Mouse (Mus musculus) naive thymus-derived CD4-positive, alpha-beta T cell, adult 2 months (primary cell): ENCODE data around the gene Epb41l5.

Source experiments
- DNase-seq: peaks from one replicate; pipeline ENCODE4 v3.0.0-alpha.2; 2011; ENCODE audit warnings: low read depth

Gene Epb41l5

GRCm38 (mm10) chr1:119648205-119649111 lies at the start of gene Epb41l5:
Gene Epb41l5 (minus strand): TSS chr1:119649000.
- peak; percentile 52 for DNase-seq

GRCm38 (mm10) chr1:119696860-119697259 lies 48.1 kb upstream of the Epb41l5 start:
- no peak for DNase-seq

- DNase-seq, result no peak
Measured at GRCm38 (mm10) chr1:119685773-119686558, 37.2 kb upstream of the Epb41l5 start.

GRCm38 (mm10) chr1:119681663-119682213 lies 32.9 kb upstream of the Epb41l5 start:
- DNase-seq, result no peak

GRCm38 (mm10) chr1:119674984-119675383 lies 26.2 kb upstream of the Epb41l5 start:
- DNase-seq, result peak; percentile 43

- DNase-seq, result no peak
Measured at GRCm38 (mm10) chr1:119666904-119667303, 18.1 kb upstream of the Epb41l5 start.

- DNase-seq, result no peak
Measured at GRCm38 (mm10) chr1:119654307-119654706, 5.5 kb upstream of the Epb41l5 start.

GRCm38 (mm10) chr1:119650386-119650785 lies 1.6 kb upstream of the Epb41l5 start:
- no peak for DNase-seq

- no peak for DNase-seq
Measured at GRCm38 (mm10) chr1:119649627-119650026, 827 bp upstream of the Epb41l5 start.

- no peak for DNase-seq
Measured at GRCm38 (mm10) chr1:119646356-119646755, 2.4 kb downstream of the Epb41l5 start.

- no peak for DNase-seq
Measured at GRCm38 (mm10) chr1:119642367-119642766, 6.4 kb downstream of the Epb41l5 start.

- no peak for DNase-seq
Measured at GRCm38 (mm10) chr1:119641090-119641812, 7.5 kb downstream of the Epb41l5 start.

GRCm38 (mm10) chr1:119640006-119640405 lies 8.8 kb downstream of the Epb41l5 start:
- DNase-seq, result no peak

GRCm38 (mm10) chr1:119637188-119638023 lies 11.4 kb downstream of the Epb41l5 start:
- DNase-seq, result no peak

- no peak for DNase-seq
Measured at GRCm38 (mm10) chr1:119634746-119635145, 14.1 kb downstream of the Epb41l5 start.

GRCm38 (mm10) chr1:119630428-119630827 lies 18.4 kb downstream of the Epb41l5 start:
- DNase-seq, result no peak

- no peak for DNase-seq
Measured at GRCm38 (mm10) chr1:119626837-119627236, 22.0 kb downstream of the Epb41l5 start.

GRCm38 (mm10) chr1:119624444-119624843 lies 24.4 kb downstream of the Epb41l5 start:
- DNase-seq, result no peak

GRCm38 (mm10) chr1:119605396-119605795 lies 43.4 kb downstream of the Epb41l5 start:
- no peak for DNase-seq

- DNase-seq, result no peak
Measured at GRCm38 (mm10) chr1:119602448-119602847, 46.4 kb downstream of the Epb41l5 start.

GRCm38 (mm10) chr1:119598855-119599254 lies 49.9 kb downstream of the Epb41l5 start:
- DNase-seq, result peak; percentile 6
